Mouse (Mus musculus) testis, adult 2 months (tissue): Measurements from ENCODE around the gene Slc26a10.

ENCODE experiments used
- CTCF ChIP-seq: fragments of 200-500 bp; IDR thresholded peaks from 2 replicates; pipeline ENCODE4 v1.5.1; 2012; ENCODE audit warnings: low read depth, mild to moderate bottlenecking, inconsistent platforms, low read length, moderate library complexity; ENCODE audit not compliant: control insufficient read depth, insufficient read depth, insufficient replicate concordance
- POLR2A ChIP-seq: fragments of 200-500 bp; IDR thresholded peaks from 2 replicates; pipeline ENCODE4 v1.6.1; 2012; ENCODE audit warnings: low read depth, mild to moderate bottlenecking, inconsistent platforms, low read length, moderate library complexity; ENCODE audit not compliant: control insufficient read depth

- TF ChIP-seq CTCF (no peak), POLR2A (no peak)
Observed at GRCm38 (mm10) chr10:127197104-127197503, 16.7 kb upstream of the Slc26a10 start.
